Mouse (Mus musculus): ENCODE measurements around the gene Lamp3.
"Not testable (repeated sequence)": the region's sequence is repeated elsewhere in the genome, so short reads cannot be mapped to it uniquely, and the experiment has no call there.

Gene Lamp3

DNA sequence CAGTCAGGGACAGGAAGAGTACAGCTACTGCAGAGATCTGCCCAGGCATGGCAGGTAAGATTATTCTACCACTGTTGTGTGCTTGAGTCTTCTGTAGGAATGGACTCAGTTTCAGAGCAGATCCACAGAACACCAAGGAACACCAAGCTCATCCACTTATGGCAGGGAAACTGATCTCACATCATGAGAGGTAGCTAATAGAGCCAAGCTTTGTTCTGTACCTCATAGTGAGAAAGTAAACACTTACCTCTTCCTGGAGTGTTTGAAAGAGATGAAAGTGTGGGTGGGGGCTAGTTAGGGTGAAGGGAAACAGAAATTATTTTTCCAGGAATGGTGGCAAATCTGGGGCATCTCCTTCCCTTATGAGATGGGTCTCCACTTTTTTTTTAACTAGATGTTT, at the start of gene Lamp3:
Lamp3 (minus strand) TSS at position 160 of the 400 bp plus-strand sequence.
- no peak for DNase-seq (ENCODE audit: inconsistent ontology term)

DNA sequence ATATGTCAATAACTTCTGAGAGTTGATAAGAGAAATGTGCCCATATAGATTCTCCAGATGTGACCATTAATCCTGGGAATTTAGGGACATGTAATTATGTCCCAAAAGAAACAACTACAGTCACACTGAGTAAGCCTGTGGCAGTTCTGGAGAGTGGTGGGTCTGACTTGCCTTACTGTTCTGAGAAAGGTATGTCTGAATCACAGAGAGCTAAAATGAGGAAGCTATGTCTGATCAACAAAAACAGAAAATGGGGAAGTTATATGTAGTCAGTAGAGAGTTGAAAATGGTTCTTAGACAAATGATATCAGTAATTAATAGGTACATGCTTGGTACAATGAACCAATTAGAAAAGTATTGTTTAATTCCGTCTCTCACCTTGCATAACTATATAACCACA, 26.7 kb upstream of the Lamp3 start:
- no peak for DNase-seq (ENCODE audit: inconsistent ontology term)

DNA sequence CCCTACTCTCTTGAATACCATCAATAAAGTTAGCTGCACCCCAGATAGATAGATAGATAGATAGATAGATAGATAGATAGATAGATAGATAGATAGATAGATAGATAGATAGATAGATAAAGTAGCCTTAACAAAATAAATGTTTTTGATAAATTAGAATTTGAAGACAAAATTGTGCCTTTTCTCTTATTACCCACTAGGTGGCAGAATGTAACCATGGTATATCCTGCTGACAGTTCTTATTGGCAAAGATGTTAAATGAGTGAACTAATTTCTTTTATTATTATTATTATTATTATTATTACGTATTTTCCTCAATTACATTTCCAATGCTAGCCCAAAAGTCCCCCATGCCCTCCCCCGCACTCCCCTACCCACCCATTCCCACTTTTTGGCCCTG, 18.0 kb upstream of the Lamp3 start:
- DNase-seq (ENCODE audit: inconsistent ontology term) = not testable (repeated sequence)

DNA sequence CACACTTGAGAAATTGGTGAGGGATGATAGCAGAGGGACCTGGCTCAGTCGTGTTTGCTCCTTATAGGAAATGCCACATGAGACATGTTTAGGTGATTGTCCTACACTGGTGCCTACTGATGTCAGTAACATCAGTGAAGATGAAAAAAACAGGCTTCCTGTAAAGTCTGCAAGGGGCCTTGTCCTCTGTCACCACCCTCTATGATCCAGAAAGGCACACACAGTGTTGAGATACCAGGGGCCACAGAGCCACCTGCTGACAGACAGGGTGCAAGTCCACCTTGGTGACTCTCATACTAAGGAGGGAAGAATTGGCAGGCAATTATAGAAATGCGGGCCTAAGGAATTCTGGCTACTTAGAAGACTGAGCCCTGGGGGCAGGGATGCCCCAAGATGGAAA, 14.8 kb upstream of the Lamp3 start:
- no peak for DNase-seq (ENCODE audit: inconsistent ontology term)

DNA sequence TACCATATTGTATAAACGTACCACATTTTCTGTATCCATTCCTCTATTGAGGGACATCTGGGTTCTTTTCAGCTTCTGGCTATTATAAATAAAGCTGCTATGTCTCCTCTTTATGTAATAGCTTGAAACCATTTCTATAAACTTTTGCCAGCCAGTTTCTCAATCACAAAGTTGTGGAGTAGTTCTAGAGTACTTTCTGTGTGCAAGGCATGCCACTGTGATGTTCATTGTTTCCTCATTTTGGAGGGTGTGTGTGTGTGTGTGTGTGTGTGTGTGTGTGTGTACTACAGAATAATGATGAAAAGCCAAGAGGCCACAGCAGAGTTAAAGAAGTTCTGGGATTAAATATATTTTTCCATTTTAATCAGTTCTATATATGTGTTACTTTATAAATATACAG, 1.2 kb upstream of the Lamp3 start:
- no peak for DNase-seq (ENCODE audit: inconsistent ontology term)

DNA sequence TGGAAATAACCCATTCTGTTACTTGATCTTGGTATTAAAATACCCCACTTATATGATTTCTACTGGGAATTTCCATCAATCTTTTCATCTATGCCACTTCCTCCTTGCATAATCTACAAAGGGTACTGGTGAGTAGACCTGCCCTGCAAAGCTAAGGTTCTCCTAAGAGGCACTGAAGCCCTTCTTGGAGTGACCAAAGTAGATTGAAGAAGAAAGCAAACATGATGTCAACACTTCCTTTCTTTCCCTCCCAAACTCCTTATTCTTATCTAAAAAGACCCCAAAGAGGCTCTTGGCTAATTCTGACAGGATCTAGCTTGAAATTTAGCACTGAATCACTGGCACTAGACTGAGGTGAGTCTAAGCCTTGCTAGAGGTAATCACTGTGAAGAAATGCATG, 7.0 kb downstream of the Lamp3 start:
- DNase-seq (ENCODE audit: inconsistent ontology term) = no peak

DNA sequence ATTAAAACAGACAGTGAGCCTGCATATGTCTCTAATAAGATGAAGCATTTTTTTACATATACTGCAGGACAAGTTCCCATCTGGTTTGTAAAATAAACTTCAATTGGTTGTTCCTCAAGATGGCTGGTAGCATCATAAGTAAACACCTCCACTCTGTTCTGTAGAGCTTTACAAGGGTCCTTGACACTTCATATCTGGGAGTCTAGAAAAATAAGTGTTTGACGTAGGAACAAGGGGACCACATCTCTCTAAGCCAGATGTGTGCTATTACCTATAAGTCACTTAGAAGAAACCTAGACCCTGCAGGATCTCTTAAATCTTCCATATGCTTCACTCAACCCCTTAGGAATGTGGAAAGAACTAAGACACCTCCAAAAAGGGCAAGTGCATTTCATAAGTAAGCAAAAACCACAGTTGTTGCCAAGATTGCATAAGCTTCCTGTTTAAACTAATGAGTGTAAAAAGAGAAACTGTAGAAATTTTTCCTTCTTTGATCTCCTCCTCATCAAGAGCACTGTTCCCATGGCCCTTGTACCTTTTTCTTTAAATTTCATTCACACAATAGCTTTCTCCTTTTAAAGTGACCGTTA, 35.3 kb downstream of the Lamp3 start:
- DNase-seq (ENCODE audit: inconsistent ontology term) = no peak

DNA sequence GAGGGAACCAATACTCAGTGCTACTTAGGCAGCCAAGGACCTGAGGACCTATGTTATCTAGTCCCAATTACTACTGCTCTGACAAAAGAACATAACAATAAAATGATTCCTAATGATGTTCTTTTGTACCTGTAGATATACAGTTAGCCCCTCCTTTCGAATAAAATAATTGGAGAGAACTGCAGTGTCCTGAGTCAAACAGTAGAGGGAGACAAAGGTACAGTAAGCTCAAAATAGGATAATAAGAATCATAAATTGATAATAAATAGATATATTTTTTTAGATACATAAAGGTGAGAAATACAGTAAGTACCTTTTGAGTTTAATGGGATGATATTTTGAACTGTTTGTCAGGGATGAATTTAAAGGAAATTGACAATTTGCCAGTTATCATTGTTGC, 39.9 kb downstream of the Lamp3 start:
- peak; percentile 2 for DNase-seq (ENCODE audit: inconsistent ontology term)

DNA sequence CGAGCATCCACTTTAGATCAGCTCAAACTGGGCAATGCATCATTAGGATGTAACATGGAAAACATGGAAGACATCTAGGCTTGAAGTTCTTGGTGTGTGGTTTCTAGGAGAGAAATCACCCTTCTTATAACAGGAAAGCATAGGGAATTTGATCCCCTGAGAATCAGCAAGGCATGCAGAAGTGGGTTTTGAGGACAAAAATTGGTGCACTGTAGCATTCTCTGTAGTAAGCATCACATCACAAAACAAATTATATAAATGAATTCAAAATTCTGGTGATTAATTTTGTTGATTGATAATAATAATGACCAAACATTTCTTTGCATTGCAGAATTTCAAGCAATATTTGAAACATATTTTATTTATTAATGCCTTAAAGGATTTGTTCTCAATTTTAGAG, 76.4 kb downstream of the Lamp3 start, which contains the start of gene Olfr171:
Olfr171 (minus strand) TSS at position 101 of the 400 bp plus-strand sequence.
- DNase-seq (ENCODE audit: inconsistent ontology term) = no peak

DNA sequence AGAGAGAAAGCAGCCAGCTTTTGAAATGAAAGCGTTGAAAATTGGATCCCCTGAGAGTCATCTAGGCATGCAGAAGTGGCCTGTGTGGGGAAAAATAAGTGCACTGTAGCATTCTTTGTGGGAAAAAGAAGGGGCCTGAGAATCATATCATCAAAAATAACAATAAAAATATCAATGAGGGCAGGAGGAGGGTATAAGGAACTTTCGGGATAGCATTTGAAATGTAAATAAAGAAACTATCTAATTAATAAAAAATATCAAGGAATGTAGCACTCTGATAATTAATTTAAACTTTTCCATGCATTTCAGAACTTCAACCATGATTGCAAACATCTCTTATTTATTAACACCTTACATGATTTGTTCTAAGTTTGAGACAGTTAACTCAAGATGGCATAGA, 94.4 kb downstream of the Lamp3 start, which contains the start of gene Olfr170:
Olfr170 (minus strand) TSS at position 101 of the 400 bp plus-strand sequence.
- DNase-seq (ENCODE audit: inconsistent ontology term) = not testable (repeated sequence)
